Mouse (Mus musculus) frontal cortex, postnatal 36 days (tissue): ENCODE measurements around the gene Higd1c.
"Not testable (repeated sequence)": the region's sequence is repeated elsewhere in the genome, so short reads cannot be mapped to it uniquely, and the experiment has no call there.

Experiments
- DNase-seq, 2 experiments: peaks; one replicate each; pipeline ENCODE4 v3.0.0; 2022; ENCODE audit warnings: low spot score in 2 of 2

The Higd1c gene

DNA sequence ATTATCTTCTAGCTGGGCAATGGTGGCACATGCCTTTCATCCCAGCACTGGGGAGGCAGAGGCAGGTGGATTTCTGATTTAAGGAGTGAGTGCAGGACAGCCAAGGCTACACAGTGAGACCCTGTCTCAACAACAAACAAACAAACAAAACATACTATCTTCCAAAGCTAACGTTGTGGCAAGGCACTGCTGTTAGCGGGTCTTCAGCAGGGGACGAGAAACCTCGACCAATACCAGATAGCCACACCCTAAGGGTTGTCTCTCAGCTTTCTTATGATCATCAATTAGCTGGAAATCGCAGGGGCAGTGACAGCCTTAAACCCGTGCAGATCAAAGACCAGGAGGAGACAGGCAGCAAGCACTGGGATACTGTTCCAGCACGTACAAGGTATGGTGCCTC lies at the start of gene Higd1c:
Higd1c (plus strand) TSS at position 301 of the 400 bp plus-strand sequence.
- DNase-seq: no peak

DNA sequence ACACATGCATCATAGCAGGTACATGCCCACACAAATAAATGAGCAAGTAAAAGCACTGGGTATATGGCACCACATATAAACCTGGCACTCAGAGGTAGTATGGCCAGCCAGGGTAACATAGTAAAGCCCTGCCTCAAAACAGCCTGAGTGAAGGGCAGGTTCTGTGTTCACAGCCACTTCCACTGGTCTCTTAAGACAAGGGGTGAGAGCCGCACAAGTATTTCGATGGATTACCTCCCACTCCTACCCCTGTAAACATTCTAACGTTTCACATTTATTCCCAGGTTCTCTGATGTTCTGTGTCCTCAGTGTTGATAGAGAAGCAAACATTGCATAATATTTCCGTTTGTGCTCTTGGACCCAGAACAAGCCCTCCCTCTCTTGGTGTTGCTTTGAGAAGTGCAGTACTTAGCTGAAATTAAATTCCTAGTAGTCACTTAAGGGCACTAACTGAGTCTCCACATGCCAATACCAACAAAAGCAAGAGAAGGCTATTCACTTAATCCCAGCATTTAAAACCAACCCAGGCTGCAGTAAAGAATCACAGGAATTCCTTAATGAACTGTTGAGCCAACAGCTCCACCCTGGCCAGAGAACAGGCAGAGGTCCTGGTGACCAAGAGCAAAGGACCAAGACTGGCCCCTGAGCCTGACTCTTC lies 46.2 kb upstream of the Higd1c start:
- not testable (repeated sequence) for DNase-seq

DNA sequence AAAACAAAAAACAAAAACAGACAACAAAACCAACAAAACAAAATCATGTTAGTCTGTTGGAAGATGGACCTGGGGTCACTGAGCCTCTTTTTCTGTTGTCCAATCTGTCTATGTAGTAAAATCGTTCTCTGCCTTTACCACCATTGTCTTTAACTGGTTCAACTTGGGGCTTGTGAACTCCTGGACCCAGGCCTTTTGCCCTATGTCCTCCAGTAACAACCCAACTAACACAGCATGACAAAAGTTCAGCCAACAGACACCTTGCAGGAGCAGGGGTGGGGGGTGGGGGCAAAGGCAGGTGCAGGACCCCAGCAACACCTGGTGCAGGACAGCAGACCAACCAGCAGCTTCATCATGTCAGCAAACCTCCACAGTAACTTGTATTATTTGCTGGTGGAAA lies 44.5 kb upstream of the Higd1c start:
- no peak for DNase-seq

DNA sequence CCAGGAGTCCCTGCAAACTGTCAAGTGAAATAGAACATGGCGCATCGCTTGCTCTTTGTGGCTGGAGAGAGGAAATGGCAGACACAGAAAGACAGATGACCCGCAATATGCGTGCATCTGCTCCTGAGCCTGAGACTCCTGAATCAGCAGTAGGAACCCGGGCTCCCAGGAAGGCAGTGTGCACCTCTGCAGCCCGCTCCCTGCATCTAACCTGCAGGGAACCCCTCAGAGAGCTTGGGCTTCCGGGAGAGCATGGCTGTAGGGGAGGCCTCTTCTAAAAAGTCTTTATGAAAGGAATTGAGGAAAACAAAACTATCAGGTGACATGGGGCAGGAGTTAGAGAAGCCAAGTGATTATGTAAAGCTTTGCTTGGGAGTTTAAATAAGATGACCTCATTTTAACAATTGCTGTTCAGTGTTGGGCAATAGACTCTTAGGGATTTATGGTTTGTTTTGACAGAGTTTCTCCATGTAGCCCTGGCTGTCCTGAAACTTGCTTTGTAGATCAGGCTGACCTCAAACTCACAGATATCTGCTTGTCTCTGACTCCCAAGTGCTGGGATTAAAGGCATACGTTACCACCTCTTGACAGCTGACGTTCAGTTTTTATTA lies 43.9 kb upstream of the Higd1c start:
- DNase-seq: no peak

DNA sequence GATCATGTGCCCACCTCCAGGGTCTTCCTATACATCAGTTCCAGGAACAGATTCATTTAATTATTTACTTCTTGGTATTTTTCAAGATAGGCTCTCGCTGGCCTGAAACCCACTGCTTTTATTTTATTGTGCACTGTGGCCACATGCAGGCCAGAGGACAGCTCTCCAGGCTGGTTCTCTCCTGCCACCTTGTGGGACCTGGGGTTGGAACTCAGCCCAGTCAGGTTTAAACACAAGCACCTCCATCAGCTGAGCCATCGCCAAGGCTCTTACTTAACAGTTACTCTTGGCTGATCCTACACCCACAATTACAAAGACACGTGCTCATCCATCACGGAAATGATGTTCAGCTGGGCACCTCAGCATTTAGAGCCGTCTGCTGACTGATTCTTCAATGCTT lies 43.2 kb upstream of the Higd1c start:
- DNase-seq: no peak

DNA sequence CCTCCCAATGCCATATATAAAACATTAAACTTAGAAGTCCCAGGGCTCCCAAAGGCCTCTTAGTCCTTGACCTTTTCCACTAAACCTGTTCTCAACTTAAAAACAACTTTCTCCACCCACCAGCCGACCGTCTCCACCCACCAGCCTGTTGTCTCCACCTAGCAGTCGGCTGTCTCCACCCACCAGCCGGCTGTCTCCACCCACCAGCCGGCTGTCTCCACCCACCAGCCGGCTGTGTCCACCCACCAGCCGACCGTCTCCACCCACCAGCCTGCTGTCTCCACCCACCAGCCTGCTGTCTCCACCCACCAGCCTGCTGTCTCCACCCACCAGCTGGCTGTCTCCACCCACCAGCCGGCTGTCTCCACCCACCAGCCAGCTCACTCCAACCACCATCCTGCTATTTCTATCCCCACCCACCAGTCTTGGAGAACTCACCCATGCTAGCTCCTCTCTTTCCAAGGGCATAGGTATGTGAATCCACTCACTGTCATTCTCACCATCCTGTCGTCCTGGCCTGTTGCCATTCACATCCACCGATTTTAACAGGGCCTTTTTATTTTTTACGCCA lies 40.2 kb upstream of the Higd1c start:
- DNase-seq: peak in 1 of 2 experiments; percentile 45

DNA sequence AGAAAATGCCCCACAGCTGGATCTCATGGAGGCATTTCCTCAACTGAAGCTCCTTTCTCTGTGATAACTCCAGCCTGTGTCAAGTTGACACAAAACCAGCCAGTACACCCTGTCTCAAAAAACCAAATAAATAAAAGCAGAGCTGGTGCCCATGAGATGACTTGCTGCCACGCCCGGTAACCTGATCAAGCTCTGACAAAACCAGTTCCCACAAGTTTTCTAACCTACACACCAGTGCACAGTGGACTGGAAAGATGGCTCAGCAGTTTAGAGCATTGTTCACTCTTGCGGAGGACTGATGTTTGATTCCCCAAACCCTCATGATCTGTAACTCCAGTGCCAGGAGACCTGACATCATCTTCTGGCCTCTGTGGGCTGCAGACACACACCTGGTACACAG lies 39.1 kb upstream of the Higd1c start:
- DNase-seq: no peak

DNA sequence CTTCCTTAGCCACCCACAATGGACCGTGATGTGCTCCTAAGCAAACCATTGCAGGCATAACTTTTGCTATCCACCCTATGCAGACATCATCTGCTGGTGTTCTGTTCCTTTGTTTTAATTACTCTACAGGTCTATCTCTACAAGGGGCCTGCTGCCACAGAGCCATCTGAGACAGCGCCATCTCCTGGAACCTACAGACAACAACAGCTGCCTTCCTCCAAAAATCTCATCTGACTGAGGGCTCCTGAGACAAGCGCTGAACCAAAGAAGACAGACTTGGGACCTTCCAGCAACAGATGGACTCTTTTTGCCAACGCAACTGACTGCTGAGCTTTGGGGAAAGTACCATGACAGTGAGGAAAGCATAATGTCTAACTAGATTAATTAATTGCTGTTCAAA lies 36.3 kb upstream of the Higd1c start:
- not testable (repeated sequence) for DNase-seq

DNA sequence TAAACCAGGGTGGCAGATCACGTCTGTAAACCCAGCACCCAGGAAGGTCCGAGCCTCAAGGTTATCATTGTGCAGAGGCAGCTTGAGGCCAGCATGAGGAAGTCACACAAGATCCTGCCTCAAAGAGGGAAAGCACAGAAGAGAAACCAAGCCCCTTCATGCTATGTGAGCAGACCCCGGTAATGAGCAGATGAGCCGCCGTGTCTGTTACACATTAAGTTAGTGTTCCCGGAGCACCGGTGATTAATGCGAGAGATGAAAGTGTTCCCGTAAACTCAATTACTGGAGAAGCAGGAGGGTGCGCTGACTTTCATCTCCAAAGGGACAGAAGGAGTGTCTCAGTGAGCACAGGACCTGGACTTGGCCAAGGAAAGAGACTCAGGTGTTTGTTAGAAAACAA lies 35.0 kb upstream of the Higd1c start:
- not testable (repeated sequence) for DNase-seq

DNA sequence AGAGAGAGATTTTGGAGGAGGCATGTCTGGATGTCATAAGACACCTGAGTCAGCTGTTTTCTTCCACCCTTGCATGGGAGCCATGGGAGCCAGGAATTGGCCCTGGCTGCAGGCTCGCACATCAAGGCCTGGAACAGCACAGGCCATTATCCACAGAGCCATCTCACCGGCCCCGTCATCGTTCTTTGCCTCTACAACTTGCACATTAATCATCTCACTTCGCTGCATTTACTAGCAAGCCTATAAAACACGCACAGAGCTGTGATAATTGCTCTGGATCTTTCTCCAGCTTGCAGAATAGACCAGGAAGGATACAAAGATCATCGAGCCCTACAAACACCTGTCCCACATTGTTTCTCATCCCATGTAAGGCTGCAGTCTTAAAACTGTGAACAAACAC lies 33.6 kb upstream of the Higd1c start:
- no peak for DNase-seq

DNA sequence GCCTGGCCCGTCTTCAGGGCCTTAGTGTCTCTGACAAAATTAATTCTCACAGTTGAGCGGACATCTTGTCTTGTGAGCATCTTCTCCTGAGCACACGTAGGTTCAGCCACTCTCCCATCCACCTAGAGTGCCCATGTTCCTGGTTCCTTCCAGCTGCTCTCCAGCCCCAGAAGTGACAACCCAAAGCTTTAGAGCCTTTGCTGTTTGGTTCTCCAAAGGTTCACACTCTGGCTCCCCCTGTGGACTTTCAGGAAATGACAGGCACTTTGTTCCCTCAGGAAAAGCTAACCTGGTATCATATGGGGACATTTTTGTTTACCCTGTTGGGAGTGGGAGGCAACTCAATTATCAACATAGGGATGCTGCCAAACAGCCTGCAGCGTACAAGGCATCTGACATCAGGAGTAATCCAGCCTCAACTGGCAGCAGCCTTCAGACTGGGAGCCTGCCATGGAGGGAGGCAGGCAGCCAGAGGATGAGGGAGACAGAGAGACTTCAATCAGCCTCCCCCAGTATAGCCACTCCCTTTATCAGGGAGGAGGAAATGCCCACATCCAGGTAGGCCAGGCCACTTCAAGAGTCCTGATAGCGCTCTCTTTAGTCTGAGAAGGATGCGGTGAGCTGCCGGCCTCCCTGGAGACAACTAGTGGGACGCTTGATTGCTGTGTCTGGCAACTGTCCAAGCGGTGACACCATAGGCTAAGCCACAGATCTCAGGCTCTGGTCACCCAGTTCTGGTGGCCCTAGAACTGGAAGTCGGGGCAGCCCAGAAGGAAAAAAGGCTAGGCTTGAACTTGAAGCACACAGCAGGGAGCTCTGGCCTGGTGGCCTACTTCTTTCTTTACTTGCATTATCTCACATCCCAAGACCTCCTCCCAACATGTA lies 32.0 kb upstream of the Higd1c start:
- not testable (repeated sequence) for DNase-seq

DNA sequence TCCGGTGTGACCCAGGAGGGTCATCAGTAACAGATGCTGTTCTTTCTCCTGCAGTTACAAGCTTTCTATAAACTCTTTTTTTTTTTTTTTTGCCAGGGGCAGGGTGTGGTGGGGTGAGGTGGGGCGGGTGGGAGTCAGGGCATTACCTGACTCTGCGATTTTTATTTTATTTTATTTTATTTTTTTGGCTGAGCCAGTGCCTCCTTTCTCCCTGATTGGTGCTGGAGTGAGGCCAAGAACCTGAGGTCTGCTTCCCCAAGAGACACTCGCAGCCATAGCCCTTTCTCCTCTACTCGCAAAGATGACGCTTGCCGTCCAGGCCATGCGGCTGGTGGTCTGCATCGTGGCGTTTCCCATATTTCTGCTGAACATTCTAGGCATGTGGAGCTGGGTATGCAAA lies 29.7 kb upstream of the Higd1c start, which contains the start of gene Mettl7a3:
Mettl7a3 (plus strand) TSS at position 301 of the 400 bp plus-strand sequence.
- no peak for DNase-seq

DNA sequence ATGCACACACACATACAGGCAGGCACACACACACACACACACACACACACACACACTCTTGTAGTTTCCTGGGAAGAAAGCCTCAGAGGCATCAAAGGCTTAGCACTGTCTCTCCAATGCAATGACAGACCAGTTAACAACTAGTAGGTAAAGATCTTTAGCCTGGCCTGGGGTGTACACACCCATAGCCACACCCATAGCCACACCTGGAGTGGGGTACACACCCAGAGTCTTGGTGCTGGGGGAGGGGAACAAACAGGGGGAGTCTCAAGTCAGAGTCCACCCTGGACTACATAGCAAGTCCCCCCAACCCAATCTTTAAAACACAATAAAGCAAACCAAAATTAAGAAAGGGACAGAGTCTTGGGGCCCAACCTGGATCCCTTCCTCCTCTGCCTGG lies 27.0 kb upstream of the Higd1c start:
- DNase-seq: not testable (repeated sequence)

DNA sequence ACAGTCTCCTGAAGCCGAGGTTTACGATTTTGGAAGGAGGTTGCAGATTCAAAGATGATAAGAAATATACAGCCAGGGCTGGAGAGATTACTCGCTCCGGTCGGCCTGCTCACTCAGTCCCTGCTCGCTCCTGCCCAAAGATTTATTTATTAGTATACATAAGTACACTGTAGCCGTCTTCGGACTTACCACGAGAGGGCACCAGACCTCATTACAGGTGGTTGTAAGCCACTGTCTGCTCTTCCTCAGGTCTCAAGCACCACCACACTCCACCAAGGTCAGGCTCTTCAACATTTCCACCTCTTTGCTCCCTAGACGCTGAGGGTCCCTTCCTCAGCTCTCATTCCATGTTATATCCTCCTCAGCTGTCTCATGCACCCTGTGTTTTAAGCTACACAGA lies 26.5 kb upstream of the Higd1c start:
- peak in 1 of 2 experiments; percentile 50 for DNase-seq

DNA sequence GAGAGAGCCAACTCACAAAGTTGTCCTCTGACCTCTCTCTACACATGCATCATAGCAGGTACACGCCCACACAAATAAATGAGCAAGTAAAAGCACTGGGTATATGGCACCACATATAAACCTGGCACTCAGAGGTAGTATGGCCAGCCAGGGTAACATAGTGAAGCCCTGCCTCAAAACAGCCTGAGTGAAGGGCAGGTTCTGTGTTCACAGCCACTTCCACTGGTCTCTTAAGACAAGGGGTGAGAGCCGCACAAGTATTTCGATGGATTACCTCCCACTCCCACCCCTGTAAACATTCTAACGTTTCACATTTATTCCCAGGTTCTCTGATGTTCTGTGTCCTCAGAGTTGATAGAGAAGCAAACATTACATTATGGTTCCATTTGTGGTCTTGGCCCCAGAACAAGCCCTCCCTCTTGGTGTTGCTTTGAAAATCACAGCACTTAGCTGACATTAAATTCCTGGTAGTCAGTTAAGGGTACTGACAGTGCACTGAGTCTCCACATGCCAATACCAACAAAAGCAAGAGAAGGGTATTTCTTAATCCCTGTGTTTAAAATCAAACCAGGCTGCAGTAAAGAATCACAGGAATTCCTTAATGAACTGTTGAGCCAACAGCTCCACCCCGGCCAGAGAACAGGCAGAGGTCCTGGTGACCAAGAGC lies 22.9 kb upstream of the Higd1c start:
- not testable (repeated sequence) for DNase-seq

DNA sequence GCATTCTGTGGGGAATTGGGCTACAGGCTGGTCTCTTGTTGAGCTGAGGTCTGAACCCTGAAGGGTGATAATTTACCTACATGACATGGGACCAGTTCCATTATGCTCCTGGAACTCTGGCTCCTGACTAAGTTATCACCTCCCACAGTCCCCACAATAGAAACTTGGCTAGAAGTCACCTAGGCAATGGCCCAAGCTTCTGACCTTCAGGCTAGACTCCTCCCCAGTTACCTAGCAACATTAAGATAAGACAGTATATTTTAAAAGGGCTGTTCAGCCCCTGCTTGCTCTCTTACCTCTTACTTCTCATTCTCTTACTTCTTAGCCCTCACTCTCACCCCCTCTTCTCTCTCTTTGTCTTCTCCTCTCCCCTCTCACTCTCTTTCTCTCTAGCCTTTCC lies 18.9 kb upstream of the Higd1c start:
- DNase-seq: no peak

DNA sequence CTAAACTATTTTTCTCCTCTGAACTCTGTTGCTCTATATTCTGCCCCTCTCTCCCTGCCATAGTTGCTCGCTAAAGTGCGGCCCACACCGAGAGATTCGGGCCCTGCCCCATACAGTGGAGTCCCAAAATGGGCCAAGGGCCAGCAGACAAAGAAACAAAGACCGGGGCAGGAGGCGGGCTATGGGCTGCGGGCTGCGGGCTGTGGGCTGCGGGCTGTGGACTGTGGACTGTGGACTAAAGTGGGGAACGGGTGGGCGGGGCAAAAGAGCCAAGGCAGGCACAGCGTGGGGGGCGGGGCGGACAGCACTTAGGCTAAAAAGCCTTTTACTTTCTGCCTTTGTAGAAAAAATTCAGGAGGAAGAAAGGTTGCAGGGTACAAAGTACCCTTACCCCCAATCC lies 17.6 kb upstream of the Higd1c start:
- no peak for DNase-seq

DNA sequence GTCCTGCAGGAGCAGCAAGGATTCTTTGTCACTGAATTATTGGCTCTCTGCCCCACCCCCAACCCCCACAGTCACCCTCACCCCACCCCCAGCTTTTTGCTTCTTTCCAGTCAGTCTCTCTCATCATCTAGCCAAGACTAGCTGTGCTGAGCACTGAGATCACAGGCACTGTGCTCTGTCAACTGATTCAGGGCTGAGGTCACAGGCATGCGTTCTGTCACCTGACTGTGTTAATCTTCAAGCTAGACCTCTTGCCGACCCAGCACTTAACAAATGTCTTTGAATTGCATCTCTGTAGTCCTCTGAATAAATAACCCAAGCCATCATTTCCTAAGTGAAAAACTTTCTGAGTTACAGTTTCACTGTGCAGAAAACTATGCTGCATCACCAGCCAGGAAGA lies 14.8 kb upstream of the Higd1c start:
- no peak for DNase-seq

DNA sequence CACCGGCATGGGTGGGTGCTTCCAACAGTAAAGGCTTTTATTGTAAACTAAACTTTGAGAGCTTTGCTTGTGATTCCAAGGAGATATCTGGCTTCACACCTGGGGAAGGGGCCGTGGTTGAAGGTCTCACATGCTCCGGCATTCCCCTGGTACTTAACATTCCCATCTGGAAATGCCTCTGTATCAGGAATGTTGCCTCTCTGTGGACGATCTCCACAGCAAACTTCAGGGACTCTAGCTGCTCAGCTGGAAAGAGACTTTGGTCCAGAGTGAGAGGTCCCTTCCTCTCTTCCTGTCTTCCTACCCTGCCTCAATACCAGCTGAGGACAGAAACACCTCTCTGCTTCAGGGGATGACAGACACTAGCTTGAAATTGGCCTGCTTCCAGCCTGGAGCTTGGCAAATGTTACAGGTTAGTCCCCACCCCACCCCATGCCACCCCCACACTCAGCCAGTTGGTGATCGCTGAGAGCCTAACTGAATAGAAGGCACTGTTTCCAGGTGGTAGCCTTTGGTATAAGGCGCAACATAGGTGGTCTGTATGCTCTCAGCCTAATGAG lies 12.8 kb upstream of the Higd1c start:
- no peak for DNase-seq

DNA sequence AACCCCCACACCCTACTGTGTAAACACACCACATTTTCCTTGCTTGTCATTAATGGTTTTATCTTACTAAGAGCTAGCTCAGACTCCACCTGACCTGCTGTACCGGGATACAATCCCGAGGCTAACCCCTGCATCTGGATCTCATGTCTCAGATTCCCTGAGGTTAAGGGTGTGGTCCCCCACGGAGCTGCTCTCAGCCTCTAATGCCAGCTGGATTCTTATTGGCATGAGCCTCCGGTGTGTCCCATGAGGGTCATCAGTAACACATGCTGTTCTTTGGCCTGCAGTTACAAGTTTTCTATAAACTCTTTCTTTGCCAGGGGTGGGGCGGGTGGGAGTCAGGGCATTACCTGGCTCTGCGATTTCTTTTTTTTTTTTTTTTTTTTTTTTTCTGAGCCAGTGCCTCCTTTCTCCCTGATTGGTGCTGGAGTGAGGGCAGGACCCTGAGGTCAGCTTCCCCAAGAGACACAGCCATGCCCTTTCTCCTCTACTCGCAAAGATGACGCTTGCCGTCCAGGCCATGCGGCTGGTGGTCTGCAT lies 11.6 kb upstream of the Higd1c start, which contains the start of the genes Methig1 and Mettl7a2:
Methig1 (plus strand) TSS at position 439 of the 540 bp plus-strand sequence.
Mettl7a2 (plus strand) TSS at position 490 of the 540 bp plus-strand sequence.
- DNase-seq: no peak

DNA sequence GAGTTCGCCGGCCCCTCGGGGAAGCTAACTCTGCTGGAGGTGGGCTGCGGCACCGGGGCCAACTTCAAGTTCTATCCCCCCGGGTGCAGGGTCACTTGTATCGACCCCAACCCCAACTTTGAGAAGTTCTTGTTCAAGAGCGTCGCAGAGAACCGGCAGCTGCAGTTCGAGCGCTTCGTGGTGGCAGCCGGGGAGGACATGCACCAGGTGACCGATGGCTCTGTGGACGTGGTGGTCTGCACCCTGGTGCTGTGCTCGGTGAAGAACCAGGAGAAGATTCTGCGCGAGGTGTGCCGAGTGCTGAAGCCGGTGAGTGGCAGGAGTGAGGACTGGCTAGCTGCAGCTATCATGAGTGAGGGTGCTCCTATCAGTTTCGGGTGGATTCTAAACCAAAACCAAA lies 10.9 kb upstream of the Higd1c start:
- DNase-seq: not testable (repeated sequence)
